Mouse (Mus musculus) kidney, adult 8-10 months (tissue): Measurements from ENCODE around the gene Ndufa8.

Experiments
- DNase-seq, 2 experiments: peaks; one replicate each; pipeline ENCODE4 v3.0.0; 2022

Gene Ndufa8

GRCm38 (mm10) chr2:36040872-36041271 lies 8.3 kb downstream of the Ndufa8 start:
- peak in 1 of 2 experiments; percentile 16 for DNase-seq

GRCm38 (mm10) chr2:36039297-36039985 lies 9.8 kb downstream of the Ndufa8 start:
- no peak for DNase-seq

- DNase-seq, result no peak
Observed at GRCm38 (mm10) chr2:36035413-36036081, 13.7 kb downstream of the Ndufa8 start.

DNA sequence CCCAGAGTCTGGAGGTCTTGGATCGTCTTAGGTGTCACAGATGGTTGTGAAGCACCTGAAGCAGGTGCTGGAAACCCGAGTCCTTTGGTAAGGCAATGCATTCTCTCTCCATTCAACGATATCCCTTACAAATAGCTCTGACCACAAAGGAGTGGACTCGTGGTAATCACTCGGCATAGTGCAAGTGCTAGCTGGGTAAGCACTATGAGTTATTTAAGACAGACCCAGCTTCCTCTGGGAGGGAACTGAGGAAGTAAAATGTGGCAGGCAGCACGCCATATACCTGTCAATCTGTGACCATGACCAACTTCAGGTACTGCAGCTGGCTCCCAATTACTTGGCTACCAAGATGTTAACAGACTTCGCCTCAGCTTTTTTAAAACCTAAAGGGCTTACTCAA lies 14.3 kb downstream of the Ndufa8 start:
- no peak for DNase-seq

DNA sequence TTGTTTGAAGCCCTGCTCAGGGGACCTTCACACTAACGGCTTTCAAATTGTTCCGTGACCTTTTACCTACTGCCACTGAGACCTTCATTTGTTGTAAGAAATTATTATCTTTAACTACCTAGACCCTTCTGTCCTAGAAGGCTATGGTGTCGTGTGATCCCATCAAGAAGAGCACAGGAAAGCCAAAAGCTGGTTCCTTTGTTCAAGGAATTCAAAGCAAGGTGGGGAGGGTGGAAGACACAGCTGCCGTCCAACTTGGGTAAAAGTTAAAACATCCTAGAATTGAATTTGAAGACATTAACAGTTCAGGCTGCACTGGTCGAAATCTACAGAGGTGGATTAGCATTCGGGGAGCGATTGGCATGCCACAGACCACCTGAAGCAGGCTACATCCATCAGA lies 15.2 kb downstream of the Ndufa8 start:
- no peak for DNase-seq

- no peak for DNase-seq
Observed at GRCm38 (mm10) chr2:36032884-36033283, 16.3 kb downstream of the Ndufa8 start.

DNA sequence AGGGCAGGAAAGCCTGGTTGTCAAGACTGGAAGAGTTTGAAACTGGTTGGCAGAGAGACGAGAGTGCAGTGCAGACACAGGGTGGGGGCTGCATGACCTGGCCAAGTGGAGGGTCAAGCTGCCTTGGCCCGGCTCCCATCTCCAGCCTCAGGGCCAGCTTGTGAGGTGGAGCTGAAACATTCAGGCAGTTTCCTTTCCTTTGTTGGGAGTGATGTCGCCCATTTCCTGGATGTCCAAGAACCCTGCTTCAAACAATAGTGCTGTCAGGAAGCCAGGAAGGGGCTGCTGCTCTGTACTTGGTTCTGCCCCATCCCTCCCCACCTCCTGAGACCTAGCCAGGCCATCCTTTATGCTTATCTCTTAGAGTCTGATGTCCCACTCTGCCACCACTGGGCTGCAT lies 25.9 kb downstream of the Ndufa8 start:
- DNase-seq, result peak; percentile 65 to 77

DNA sequence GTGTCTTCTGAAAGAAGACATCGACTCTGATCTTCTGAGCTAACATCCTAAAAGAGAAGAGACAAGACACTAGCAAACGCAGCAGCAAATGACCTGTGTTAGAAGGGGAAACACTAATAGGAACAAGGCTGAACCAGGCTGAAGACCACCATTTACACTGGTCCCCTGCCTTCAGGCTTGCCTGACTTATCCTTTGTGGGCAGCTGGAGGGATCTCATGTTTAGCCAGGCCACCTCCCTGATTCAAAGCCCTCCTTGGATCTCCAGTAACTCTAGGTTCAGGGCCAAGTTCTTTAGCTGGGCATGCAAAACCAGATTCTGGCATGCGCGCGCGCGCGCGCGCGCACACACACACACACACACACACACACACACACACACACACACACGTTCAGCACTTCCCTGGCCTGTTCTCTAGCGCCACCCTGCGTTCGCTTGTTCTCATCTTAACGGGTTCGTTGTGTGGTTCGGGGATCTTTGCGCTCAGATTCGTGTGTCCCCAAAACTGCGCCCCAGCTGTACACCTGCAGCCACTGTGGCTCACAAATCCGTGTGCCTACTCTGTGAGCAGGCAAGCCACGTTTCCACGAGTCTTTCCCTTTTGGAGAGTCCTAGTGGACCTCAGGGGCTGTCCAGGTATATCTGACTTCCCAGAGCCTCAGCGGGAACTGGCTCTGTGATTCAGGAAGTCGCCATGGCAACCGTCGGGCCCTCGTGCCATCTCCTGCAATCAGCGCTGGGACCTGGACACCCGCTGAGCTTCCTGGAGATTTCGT lies 27.6 kb downstream of the Ndufa8 start:
- peak; percentile 38 to 66 for DNase-seq

- peak; percentile 41 to 57 for DNase-seq
Observed at GRCm38 (mm10) chr2:36013010-36013409, 36.2 kb downstream of the Ndufa8 start.

DNA sequence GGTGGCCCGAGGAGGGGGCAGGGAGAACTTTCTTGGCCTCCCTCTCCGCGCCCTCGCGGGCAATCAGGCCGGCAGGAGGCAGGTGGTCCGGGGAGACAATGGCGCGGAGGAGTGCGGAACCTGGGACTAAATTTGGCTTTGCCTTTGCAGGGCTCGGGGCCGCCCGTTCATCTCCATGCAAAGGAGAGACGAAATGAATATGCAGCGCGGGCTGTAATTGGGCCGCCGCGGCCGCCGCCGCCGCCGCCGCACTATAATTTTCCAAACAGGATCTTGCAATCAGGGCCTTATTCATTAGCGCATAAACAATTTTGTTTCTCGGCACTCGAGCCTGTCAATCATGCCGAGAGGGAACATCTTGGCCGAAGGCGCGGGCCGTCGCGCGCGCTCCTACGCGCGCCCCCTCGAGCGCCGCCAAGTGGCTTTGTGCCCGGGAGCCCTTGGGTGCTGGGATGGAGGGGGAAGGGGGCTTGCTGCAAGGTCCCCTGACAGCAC lies 37.8 kb downstream of the Ndufa8 start:
- DNase-seq, result no peak

- DNase-seq, result no peak
Observed at GRCm38 (mm10) chr2:36010579-36010978, 38.6 kb downstream of the Ndufa8 start.

DNA sequence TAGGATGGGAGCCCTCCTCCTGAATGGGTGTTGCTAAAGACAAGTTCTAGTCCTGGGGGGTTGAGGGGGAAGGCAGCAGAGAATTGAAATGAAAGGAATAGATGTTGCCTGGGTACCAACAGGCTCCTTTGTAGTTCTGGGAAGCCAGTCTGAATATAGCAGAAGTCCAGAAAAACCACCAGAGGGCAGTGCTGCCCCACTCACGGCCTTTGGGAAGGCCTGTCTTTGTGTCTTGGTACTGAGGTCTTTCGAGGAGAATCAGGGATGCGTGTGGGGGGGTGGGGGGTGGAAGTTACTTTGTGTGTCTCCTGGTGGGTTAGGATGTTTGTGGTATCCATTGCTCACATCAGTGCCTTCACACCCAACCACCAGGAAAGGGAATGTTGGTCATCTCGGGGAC lies 39.8 kb downstream of the Ndufa8 start:
- DNase-seq, result peak; percentile 40 to 45

GRCm38 (mm10) chr2:36008071-36008470 lies 41.1 kb downstream of the Ndufa8 start:
- peak in 1 of 2 experiments; percentile 33 for DNase-seq

- no peak for DNase-seq
Observed at GRCm38 (mm10) chr2:36002188-36002587, 47.0 kb downstream of the Ndufa8 start.

DNA sequence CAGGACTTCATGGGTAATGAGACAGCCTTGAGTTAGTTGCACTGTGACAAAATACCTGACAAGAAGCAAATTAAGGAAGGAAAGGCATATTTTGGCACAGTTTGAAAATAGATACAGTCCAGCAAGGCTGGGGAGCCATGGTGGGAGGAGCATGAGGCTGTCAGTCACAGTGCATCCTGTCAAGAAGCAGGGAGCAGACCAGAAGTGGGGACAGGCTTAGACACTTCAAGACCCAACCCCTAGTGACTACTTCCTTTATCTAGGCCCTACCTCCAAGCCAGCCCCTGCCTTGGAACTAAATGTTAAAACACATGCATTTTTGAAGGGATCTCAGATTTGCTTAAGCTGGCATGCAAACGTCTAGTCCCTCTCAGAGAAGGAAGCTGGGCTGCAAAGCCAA lies 48.8 kb downstream of the Ndufa8 start:
- no peak for DNase-seq

DNA sequence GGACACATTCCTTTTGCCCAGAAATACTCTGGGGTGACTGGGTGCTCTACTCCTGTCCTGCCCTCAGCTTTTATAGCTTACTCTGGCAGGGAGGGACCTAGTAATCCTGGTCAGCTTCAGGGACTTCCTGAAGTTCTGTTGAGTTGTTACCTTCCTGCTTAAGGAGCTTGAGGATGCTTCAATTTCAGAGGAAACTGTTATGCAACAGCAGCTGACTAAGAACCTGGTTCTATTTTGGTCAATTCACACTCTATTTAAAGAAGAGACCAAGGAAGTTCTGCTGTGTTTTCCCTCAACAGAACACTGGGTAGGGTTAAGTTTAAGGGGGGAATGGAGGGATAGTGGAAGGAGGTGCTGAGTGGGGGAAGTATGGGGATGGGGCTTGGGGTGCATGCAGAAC lies 50.0 kb downstream of the Ndufa8 start:
- no peak for DNase-seq

- DNase-seq, result no peak
Observed at GRCm38 (mm10) chr2:35998416-35998815, 50.8 kb downstream of the Ndufa8 start.

DNA sequence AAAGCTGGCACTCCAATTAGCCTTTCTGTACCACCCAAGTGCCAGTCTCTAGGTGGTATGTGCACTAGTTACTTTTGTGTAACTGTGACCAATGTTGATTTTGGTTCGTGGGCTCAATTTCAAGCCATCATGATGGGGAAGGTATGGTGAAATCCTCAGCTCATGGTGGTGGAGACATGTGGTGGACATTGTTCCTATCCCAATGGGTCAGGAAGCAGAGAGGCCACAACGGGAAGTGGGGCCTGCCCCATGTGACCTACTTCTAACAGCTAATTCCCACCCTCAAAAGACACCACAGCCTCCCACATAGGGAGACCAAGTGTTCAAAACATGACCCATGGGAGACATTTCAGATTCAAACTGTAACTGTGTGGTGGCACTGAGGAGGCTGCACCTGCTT lies 52.5 kb downstream of the Ndufa8 start:
- no peak for DNase-seq

- DNase-seq, result no peak
Observed at GRCm38 (mm10) chr2:35994303-35994702, 54.9 kb downstream of the Ndufa8 start.

DNA sequence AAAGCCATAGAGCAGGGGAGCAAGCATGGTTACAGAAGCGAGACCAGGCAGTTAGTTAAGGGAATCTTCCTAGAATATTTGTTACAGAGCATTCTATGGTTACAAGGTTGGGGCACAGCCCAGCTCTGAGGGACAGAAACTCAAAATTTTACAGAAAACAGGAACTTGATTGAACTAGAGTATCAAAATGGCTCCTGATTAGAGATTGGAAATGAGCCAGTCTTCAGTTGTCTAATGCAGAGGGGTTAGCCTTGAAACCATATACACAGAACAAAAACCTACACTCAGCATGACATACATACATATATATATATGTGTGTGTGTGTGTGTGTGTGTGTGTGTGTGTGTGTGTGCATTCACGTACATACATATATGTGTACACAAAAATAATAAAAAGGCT lies 55.7 kb downstream of the Ndufa8 start:
- DNase-seq, result no peak

- DNase-seq, result no peak
Observed at GRCm38 (mm10) chr2:35992259-35992658, 56.9 kb downstream of the Ndufa8 start.
